Mouse (Mus musculus) thymus, adult 2 months (tissue): ENCODE data around the gene Cdhr2. TPM values are rescaled to one million over a fixed set of nuclear protein-coding genes. Genes with fewer than 3 reads are reported as not detected.

Experiments
- DNase-seq: peaks from one replicate; pipeline ENCODE4 v3.0.0; 2021
- H3K27ac ChIP-seq: fragments of 200-500 bp; 2 replicates; pipeline ENCODE4 v1.5.1; 2012; ENCODE audit warnings: low read length, control low read depth; ENCODE audit not compliant: control insufficient read depth, insufficient read depth
- H3K27me3 ChIP-seq: fragments of 200-500 bp; 2 replicates; pipeline ENCODE4 v1.6.1; 2012; ENCODE audit warnings: mild to moderate bottlenecking, low read length, moderate library complexity, mixed read lengths; ENCODE audit not compliant: control insufficient read depth, insufficient read depth
- H3K36me3 ChIP-seq: fragments of 200-500 bp; 2 replicates; pipeline ENCODE4 v1.6.1; 2012; ENCODE audit warnings: mild to moderate bottlenecking, low read length, moderate library complexity; ENCODE audit not compliant: control insufficient read depth, insufficient read depth
- H3K4me1 ChIP-seq: fragments of 200-500 bp; replicated peaks from 2 replicates; pipeline ENCODE4 v1.6.1; 2012; ENCODE audit warnings: low read length; ENCODE audit not compliant: control insufficient read depth, insufficient read depth
- H3K4me3 ChIP-seq: fragments of 200-500 bp; 2 replicates; pipeline ENCODE4 v1.5.1; 2012; ENCODE audit warnings: mild to moderate bottlenecking, low read length, control low read depth, moderate library complexity; ENCODE audit not compliant: control insufficient read depth, insufficient read depth
- CTCF ChIP-seq: fragments of 200-500 bp; IDR thresholded peaks from 2 replicates; pipeline ENCODE4 v1.5.1; 2012; ENCODE audit warnings: mild to moderate bottlenecking, control low read depth, low read length, moderate library complexity, borderline replicate concordance; ENCODE audit not compliant: control insufficient read depth, poor library complexity, insufficient read depth; ENCODE audit errors: extremely low read depth
- POLR2A ChIP-seq: fragments of 200-500 bp; IDR thresholded peaks from 2 replicates; pipeline ENCODE4 v1.6.1; 2012; ENCODE audit warnings: mild to moderate bottlenecking, low read length, control low read depth, moderate library complexity; ENCODE audit not compliant: control insufficient read depth, poor library complexity, insufficient read depth; ENCODE audit errors: extremely low read depth
- WGBS: fragments of 180-500 bp; shearing (Covaris S2); methylation state at CpG from one replicate; pipeline ENCODE4 v1.1.7; 2018; 5-methylcytosine and 5-hydroxymethylcytosine counted together
- polyA plus RNA-seq: library from polyadenylated mRNA; depleted of rRNA; stranded (reverse); fragments of >200 nt; gene quantifications from 2 replicates; pipeline ENCODE4 v1.2.3, GENCODE M21; 2012

Cdhr2 gene
- polyA plus RNA-seq, 1 experiment = 1.3 TPM

DNA sequence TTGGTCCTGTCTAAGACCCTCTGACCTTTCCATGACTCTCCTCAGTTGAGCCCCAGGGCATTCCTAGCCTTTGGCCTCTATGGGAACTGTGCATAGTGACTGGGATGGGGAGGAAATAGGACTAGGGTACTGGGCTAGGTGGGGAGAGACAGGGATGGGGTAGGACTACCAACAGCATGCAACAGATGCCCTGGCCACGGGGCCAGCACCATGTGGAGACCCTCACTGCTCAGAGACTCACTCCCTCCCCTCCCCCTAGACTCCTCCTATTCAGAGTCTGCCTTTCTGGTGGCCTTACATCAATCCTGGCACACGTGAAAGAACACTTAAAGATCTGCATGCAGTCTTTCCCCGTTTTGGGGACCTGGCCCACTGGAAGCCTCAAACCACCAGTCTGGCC lies 35.7 kb downstream of the Cdhr2 start:
- H3K27ac ChIP-seq = no peak overlapping the region
- WGBS = 26% methylated on average over 3 of the region's 3 CpGs
- peaks cover 7% of the 10 kb centered on the region; the same call in 1 of the 2 replicates for H3K27me3 ChIP-seq
- DNase-seq = no peak
- H3K36me3 ChIP-seq = no peaks in the 10 kb centered on the region
- no peak overlapping the region for H3K4me3 ChIP-seq
- TF ChIP-seq CTCF (no peak), POLR2A (no peak)
- H3K4me1 ChIP-seq = 0 out of 2 replicates have a peak, but pooled peaks cover 5% of the 10 kb centered on the region

DNA sequence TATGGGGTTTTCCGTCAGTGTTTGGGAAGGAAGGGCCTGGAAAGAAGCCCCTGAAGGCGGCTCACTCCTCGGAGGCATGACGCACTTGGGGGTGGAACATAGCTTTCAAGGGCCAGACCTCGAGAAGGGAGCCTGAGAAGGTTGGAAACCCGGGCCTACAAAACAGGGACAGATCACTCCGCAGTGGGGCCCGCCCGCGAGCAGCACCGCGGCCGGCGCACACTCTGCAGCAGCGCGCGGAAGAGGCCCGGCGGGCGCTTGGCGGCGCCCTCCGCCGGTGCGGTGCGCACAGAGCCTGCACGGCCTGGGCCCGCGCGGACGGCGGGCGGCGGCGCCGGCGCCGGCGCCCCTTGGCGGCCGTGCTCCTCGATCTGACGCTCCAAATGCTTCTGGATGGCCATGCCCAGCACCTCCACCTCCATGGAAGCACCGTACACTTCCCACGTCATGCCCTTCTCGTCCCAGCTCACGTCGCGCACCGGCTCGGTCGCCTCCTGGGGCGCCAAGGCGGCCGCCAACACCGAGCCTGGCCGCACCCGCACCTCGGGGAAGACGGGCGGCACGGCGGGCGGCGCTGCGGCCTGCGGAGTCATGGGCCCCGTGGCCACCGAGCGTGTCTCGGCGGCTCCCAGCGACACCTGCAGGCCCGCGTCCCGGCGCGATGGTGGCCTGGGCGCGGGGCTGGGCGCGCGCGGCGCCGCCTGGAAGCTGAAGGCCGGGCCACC lies 36.4 kb downstream of the Cdhr2 start:
- H3K36me3 ChIP-seq = no peaks in the 10 kb centered on the region
- no peak for TF ChIP-seq POLR2A
- no peak for TF ChIP-seq CTCF
- whole genome bisulfite sequencing = 7% methylated on average over 87 of the region's 87 CpGs
- no peak overlapping the region for H3K4me3 ChIP-seq
- H3K27ac ChIP-seq = no peak overlapping the region
- H3K27me3 ChIP-seq = peaks cover 7% of the 10 kb centered on the region; the same call in 1 of the 2 replicates
- DNase-seq = no peak
- H3K4me1 ChIP-seq = 0 out of 2 replicates have a peak, but pooled peaks cover 5% of the 10 kb centered on the region

DNA sequence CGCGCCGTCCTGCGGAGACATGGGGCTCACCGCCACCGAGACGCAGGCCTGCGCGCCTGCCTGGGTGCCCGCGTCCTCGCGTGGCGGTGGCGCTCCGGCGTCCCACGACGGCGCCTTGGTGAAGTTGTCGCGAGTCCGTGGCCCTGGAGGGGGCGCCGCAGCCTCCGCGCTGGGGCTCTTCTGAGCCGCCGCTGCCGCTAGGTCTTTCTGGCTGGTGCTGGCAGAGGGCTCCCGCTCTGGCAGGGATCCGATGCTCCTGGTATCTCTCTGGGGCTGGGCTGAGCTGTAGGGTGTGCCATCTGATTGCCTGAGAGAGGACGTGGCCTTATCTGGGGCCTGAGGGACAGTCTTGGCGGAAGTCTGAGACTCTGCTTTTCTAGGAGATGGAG lies 36.9 kb downstream of the Cdhr2 start:
- Histone ChIP-seq H3K4me3 (no peak overlapping the region), H3K4me1 (0 out of 2 replicates have a peak, but pooled peaks cover 5% of the 10 kb centered on the region), H3K36me3 (no peaks in the 10 kb centered on the region), H3K27me3 (peaks cover 7% of the 10 kb centered on the region; the same call in 1 of the 2 replicates), H3K27ac (no peak overlapping the region)
- TF ChIP-seq CTCF (no peak), POLR2A (no peak)
- WGBS = 14% methylated on average over 34 of the region's 34 CpGs
- DNase-seq = no peak

DNA sequence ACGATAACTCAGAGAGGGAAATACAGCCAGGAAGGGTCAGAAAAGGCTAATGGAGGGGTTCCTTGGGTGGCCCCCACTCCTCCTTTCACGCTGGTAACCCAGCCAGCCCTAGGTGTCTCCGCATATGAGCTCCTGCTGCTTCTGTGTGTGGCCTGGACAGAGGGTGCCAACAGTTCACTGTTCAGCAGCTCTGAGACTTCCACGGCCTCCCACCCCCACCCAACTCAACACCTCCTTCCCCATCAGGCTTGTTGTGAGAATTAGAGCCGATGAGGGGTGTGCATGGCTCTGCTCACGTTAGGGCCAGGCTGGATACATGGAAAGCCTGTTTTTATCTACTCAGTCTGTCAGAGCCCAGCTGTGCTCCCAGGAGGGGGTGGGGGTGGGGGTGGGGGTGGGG lies 44.8 kb downstream of the Cdhr2 start:
- no peak overlapping the region for H3K4me3 ChIP-seq
- no peak for DNase-seq
- H3K27ac ChIP-seq = no peak overlapping the region
- WGBS = 46% methylated on average over 6 of the region's 6 CpGs
- H3K36me3 ChIP-seq = no peaks in the 10 kb centered on the region
- TF ChIP-seq POLR2A (no peak), CTCF (no peak)
- peaks cover 6% of the 10 kb centered on the region for H3K4me1 ChIP-seq
- peaks cover 7% of the 10 kb centered on the region; the same call in 1 of the 2 replicates for H3K27me3 ChIP-seq

DNA sequence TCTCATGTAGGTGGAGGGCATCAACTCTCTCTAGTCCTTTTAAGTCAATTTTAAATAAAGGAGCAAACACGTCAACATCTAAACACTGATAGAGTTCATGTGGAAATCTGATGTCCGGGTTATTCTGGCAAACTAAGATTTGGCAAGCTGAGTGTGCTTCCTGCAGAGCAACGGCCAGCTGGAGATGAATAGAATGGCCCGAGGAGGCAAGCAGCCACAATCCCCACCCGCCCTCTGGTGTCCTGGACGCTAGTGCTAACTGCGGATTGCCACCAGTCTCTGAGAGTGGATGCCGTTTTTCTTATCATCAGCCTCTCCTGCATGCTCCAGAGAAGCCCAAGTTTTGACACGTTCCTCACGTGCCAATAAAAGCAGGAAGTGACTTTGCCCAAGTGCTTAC lies 45.6 kb downstream of the Cdhr2 start:
- no peak for TF ChIP-seq CTCF
- TF ChIP-seq POLR2A = no peak
- Histone ChIP-seq H3K36me3 (no peaks in the 10 kb centered on the region), H3K27me3 (peaks cover 7% of the 10 kb centered on the region; the same call in 1 of the 2 replicates), H3K4me3 (no peak overlapping the region), H3K27ac (no peak overlapping the region), H3K4me1 (peaks cover 6% of the 10 kb centered on the region)
- DNase-seq = no peak
- WGBS = 53% methylated on average over 10 of the region's 10 CpGs

DNA sequence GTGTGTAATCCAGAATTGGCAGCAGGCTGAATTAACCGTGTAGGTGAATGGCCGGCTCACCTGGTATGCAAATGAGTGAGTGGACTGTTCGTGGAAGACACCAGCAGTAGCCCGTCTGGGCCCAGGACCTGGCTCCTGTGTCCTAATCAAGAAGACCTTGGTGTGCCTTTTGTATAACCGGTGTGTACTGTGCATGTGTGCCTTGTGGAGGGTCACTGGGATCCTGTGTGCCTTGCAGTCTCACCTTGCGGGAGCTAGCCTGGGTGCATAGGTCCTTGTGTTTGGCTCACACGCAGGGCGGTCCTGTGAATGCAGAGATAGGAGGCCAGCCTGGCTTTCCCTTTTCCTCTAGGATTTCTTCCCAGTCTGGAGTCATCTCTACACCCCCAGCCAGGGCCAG lies 46.9 kb downstream of the Cdhr2 start:
- H3K27me3 ChIP-seq = peaks cover 7% of the 10 kb centered on the region; the same call in 1 of the 2 replicates
- no peak for DNase-seq
- H3K4me1 ChIP-seq = peaks cover 6% of the 10 kb centered on the region
- 88% methylated on average over 8 of the region's 8 CpGs for WGBS
- no peak overlapping the region for H3K27ac ChIP-seq
- TF ChIP-seq CTCF = no peak
- TF ChIP-seq POLR2A = no peak
- H3K4me3 ChIP-seq = no peak overlapping the region
- no peaks in the 10 kb centered on the region for H3K36me3 ChIP-seq

DNA sequence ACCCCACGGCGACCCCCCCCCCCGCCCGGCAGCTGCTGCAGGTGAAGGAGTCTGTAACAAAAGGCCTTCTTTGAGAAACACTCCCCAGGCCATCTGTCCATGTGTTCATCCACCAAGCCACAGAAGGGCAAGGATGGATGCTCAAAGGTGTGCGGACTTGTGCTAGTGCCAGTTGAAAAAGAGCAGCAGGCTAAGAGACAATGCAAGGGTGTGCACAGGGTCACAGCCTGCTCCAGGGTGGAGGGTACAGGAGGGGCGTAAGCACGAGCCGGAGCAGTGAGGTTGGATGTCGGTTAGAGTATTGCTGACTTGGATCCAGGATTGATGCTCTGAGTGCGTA lies 47.4 kb downstream of the Cdhr2 start:
- H3K36me3 ChIP-seq = no peaks in the 10 kb centered on the region
- DNase-seq = no peak
- H3K4me3 ChIP-seq = no peak overlapping the region
- H3K27ac ChIP-seq = no peak overlapping the region
- no peak for TF ChIP-seq POLR2A
- TF ChIP-seq CTCF = no peak
- peaks cover 6% of the 10 kb centered on the region for H3K4me1 ChIP-seq
- peaks cover 7% of the 10 kb centered on the region; the same call in 1 of the 2 replicates for H3K27me3 ChIP-seq
- 73% methylated on average over 10 of the region's 10 CpGs for WGBS
